Mouse (Mus musculus) brain, embryonic 14.5 days (tissue): ENCODE measurements at regions not wholly inside any gene's neighbourhood (a gene's known extent, or its start where the extent isn't known, plus 50 kb on each side); places are given as distances from the start of the nearest gene placed in this dataset.

Experiments used
- DNase-seq: peaks from one replicate; pipeline ENCODE4 v3.0.0-alpha.2; 2011; ENCODE audit warnings: low read depth
- CTCF ChIP-seq: fragments of 200-500 bp; IDR thresholded peaks from 2 replicates; pipeline ENCODE4 v1.5.1; 2012; ENCODE audit warnings: inconsistent platforms, mild to moderate bottlenecking, moderate library complexity, borderline replicate concordance; ENCODE audit not compliant: insufficient read depth, insufficient read length; ENCODE audit errors: extremely low read depth
- POLR2A ChIP-seq: fragments of 200-500 bp; IDR thresholded peaks from 2 replicates; pipeline ENCODE4 v1.6.1; 2012; ENCODE audit warnings: mild to moderate bottlenecking, inconsistent platforms, borderline replicate concordance; ENCODE audit not compliant: poor library complexity, insufficient read depth, insufficient read length, severe bottlenecking; ENCODE audit errors: extremely low read depth

DNA sequence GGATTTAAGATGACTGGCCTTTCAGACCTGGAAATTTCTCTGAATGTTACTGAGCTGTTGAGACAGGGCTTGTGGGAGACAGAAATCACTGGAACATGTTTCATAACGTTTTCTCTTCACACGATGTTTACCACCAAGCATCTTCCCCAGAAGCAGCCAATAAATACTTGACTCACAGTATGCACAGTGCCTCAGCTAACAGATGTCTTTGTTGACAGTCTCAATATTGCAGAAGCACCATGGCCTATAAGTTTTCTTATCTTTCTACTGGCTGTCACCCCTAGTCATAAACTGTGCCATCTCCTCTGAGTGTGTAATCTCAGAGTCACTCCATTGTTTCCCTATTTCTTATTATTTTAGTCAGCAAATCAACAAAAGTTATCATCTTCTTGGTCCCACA, 187.9 kb upstream of the Gm38303 start:
- peak; percentile 35 for DNase-seq
- TF ChIP-seq POLR2A (no peak), CTCF (no peak)

DNA sequence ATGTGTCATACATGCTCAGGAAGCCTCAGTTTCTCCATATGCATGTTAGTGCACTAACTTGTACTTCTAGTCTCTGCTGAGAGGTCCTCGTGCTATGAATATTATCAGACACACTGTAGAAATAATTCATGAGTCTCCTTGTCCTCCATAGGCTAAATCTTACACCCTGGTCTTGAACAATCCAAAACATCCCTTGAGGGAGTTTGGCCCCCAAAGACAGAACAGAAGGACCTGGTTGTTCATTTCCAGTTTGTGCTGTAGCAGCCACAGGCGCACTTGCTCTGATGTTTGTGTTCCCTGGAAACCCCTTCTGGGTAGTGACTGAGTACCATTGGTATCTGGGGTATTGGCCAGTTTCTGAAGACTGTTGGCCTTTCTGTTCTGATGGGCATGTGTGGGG, 176.7 kb upstream of the Gm38303 start:
- TF ChIP-seq CTCF = no peak
- no peak for TF ChIP-seq POLR2A
- DNase-seq = no peak

DNA sequence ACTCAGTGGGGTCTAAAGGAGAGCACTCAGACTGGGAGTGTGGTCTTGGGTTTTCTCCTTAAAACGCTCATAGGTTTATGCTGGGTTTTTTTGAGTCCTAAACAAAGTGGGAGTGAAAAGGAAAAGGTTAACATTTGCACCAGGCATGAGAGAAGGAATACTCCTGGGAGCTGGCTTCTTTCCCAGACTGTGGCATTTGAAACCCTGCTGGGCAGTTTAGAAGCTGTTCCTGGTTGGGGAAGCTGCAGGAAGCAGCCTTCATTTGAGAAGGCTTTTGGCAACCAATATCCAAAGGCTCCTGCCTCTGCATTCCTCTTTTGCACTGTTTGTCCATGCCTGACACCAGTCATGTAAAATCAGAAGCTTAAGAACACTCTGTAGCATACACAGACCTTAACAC, 175.9 kb upstream of the Gm38303 start:
- DNase-seq = peak; percentile 12
- TF ChIP-seq POLR2A (no peak), CTCF (no peak)
